Mouse (Mus musculus) CD4-positive helper T cell, adult 2 months (primary cell): ENCODE results near the gene Rhbdd3.

ENCODE experiments used
- DNase-seq: peaks from one replicate; pipeline ENCODE4 v3.0.0-alpha.2; 2012; ENCODE audit warnings: low read depth, missing footprints, low spot score

Gene Rhbdd3

GRCm38 (mm10) chr11:5129035-5129480 lies 30.3 kb downstream of the Rhbdd3 start:
- no peak for DNase-seq

DNA sequence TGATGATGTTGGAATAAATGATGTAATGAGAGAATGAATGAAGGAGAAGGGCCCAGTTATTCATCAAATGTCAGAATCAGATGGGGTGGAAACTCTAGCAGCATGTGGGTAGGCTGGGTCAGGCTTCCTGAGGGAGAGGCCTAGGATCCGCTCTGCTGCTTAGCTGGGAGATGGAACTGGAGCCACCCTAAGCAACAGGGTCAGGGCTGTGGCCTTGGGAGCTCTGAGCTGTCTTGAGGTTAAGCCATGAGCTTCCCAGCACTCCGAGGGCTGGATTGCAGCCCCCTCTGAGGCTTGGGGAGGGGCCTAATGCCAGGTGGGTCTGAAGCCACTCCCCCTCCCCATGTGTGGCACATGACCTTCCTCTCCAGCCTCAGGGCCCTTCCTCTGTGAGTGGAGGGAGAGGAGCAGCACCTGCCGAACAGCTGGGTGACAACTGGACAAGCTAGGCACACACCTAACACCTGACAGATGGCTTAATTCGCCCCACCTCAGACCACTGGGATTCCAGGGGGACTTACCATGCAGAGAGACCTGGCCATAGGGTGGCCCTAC lies 31.5 kb downstream of the Rhbdd3 start:
- DNase-seq, result no peak

DNA sequence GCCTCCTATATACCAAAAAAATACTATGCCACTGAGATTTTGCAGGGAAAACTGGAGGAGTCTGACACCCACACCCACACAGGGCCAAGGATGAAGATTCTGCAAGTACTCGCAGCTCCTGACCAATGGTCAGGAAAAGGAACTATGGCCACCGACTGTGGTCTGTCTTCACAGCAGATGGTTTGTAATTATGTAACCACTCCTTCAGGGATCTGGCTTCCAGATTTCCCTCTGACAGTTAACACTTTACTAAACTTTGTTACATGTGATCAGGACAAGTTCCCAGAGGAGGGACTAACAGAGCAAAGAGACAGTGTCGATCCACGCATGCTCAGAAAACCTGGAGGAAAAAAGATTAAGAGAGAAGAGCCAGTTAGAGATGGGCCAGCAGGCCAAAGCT lies 34.0 kb downstream of the Rhbdd3 start:
- DNase-seq, result no peak

DNA sequence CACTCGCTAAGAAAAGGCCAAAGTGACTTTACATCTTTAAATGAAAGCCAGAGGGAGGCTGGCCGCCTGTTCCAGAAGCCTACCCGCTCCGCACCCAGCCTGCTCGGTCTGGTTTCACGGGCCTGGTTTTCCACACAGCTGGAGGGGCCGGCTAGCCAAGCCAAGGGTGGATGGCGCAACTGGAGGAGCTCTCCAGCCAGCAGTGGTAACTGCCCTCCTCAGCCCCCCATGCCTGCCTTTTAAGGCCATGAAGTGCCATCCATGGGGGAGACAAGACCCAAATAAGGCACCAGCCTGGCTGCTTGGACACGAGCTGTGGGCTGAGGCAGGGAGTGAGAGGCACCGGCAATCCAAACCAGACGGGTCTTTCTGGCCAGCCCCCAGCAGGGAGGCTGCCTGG lies 37.2 kb downstream of the Rhbdd3 start:
- DNase-seq, result no peak

GRCm38 (mm10) chr11:5138642-5139041 lies 39.9 kb downstream of the Rhbdd3 start:
- DNase-seq, result no peak

- DNase-seq, result no peak
Observed at GRCm38 (mm10) chr11:5139372-5139771, 40.6 kb downstream of the Rhbdd3 start.

DNA sequence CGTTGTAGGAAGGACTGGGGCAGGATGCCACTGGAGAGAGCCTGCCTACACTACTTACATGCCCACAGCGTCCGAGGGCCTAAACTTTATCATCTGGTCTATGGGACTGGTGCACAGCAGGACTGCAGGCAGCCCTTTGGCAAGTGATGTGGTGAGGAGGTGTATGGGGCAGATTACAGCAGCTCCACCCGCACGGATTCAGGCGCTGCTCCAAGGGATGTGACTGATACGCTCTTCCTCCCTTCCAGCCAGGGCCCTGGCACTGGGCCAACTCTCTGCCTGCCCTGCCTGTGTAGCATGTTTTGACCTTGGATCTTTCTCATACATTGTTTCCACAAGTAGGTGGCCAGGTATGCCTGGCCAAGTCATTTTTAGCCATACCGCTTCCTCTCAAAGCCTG lies 41.9 kb downstream of the Rhbdd3 start:
- no peak for DNase-seq

- no peak for DNase-seq
Observed at GRCm38 (mm10) chr11:5141252-5141651, 42.5 kb downstream of the Rhbdd3 start.

- DNase-seq, result no peak
Observed at GRCm38 (mm10) chr11:5141965-5142364, 43.2 kb downstream of the Rhbdd3 start.

GRCm38 (mm10) chr11:5145600-5145999 lies 46.9 kb downstream of the Rhbdd3 start:
- no peak for DNase-seq

- DNase-seq, result no peak
Observed at GRCm38 (mm10) chr11:5149249-5149648, 50.5 kb downstream of the Rhbdd3 start.

GRCm38 (mm10) chr11:5149955-5150354 lies 51.2 kb downstream of the Rhbdd3 start:
- DNase-seq, result no peak

DNA sequence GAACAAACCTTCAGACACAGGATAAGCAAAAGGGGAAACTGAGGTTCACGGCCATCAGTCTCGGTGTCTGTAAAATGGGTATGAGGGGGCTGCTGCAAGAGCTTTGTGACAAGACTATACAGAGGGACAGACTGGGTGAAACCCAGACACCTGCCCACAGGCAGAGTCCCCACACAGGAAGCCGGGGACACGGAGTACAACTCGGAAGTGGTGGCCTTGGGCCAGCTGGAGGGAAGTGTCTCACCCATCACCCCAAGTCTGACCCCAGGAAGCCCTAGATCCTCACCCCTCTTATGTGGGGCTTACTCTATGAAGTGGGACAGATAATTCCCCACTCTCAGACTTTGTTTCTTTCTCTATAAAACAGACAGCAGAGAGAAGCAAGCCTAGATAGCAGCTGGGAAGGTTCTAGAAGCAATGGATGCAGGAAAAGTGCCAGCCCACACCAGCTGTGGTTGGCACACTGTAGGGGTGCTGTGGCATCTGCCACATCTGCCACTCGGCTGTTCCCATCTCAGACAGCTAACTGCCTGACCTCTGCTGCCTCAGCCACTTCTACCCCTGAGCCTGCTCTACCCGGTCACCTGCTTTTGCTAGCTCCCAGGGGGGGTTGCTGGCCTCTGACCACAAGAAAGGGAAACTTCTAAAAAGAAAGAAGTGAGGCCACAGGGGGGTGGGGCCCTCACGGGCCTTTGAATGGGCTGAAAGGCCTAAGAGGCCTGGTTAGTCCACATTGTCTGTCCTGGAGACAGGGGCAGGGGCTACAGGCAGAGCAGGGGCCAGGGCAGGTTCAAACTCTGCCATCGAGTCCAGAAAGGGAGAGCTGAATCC lies 51.9 kb downstream of the Rhbdd3 start:
- DNase-seq, result peak; percentile 22

GRCm38 (mm10) chr11:5151247-5151630 lies 52.5 kb downstream of the Rhbdd3 start:
- no peak for DNase-seq

DNA sequence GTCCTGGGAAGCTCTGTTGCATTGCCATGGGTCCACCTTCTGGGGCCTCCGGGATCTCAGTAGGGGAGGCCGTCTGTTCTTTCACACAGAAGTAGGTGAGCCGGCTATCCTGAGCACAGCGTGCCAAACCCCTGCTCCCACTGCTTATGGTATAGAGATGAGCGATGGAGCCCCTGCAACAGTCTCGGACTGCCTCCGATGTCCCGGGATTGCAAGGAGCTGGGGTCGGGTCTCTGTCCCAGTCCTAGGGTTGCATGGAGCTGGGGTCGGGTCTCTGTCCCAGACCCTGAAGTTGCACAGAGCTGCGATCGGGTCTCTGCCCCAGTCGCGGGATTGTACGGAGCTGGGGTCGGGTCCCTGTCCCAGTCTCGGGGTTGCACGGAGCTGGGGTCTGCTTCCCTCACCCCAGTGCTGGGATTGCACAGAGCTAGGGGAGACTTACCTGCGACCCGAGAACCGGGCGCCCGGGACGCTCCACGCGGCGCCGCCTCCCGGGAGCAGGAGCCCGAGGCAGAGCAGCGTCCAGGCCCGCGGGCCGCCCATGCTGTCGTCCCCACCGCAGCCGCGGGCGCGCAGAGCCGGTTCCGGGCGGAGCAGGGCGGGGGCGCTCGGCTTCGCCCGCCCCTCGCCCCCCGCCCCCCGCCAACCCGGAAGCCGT lies 53.1 kb downstream of the Rhbdd3 start, which contains the start of gene Emid1:
Emid1 (minus strand) TSS at position 578 of the 658 bp plus-strand sequence.
- DNase-seq, result peak; percentile 45

- no peak for DNase-seq
Observed at GRCm38 (mm10) chr11:5154961-5155805, 56.5 kb downstream of the Rhbdd3 start.
